Mouse (Mus musculus) small intestine, adult 2 months (tissue): ENCODE data around the gene Ccn2.

Source experiments
- CTCF ChIP-seq: fragments of 200-500 bp; IDR thresholded peaks from 2 replicates; pipeline ENCODE4 v1.5.1; 2012; ENCODE audit warnings: low read depth, mild to moderate bottlenecking, control low read depth, inconsistent platforms, low read length, moderate library complexity, mixed read lengths; ENCODE audit not compliant: insufficient replicate concordance, insufficient read length; ENCODE audit errors: extremely low read depth
- POLR2A ChIP-seq: fragments of 200-500 bp; IDR thresholded peaks from 2 replicates; pipeline ENCODE4 v1.6.1; 2012; ENCODE audit warnings: low read depth, mild to moderate bottlenecking, control low read depth, inconsistent platforms, low read length, moderate library complexity

DNA sequence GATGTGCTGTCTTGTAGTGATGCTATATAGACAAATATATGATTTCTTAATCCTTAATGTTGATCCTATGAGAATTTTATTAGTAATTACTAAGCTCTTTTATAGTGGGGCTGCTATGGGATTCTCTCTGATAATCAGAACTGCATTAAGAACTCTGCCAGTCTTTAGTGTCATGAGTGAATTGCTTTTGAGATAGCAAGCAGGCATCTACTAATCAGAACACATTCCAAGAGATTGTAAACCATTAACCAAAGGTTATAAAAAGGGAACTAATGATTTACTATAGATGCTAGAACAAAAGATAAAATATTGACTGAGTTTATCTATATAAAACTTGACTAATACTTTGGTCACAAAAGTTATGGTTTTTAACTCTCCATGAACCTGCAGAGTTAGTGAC is 8.5 kb downstream of the Ccn2 start:
- TF ChIP-seq POLR2A: no peak
- no peak for TF ChIP-seq CTCF
